In the genomic region with DNA sequence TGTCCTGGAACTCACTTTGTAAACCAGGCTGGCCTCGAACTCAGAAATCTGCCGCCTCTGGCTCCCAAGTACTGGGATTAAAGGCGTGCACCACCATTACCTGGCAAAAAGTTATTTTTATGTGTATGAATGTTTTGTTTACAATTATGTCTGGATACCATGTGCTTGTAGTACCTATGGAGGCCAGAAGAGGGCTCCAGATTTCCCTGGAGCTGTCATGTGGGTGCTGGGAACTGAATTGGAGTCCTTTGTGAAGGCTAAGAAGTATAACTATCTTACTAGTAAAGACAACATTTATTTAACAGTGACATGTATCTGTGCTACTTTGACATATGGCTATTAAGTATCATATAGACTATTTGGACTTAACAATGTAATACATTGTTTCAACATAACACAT, we compare ENCODE assay signal across 19 mouse cellular contexts. TPM values are rescaled to one million over a fixed set of nuclear protein-coding genes. Genes with fewer than 3 reads are reported as not detected.
DNase-seq lines count a peak whose midpoint lies in the region; ATAC-seq and TF ChIP-seq lines count a peak whose summit lies in the region.
"Had no signal": no experiment of that assay in that cellular context is flagged by ENCODE, and none has a peak within 500 bp of the region (broad histone marks: within the 10 kb centered on the region; RNA-seq: fewer than 3 reads in every experiment).

No protein-coding gene starts in this region.

- TF ChIP-seq EP300 in heart, adult 2 months (IDR thresholded peaks at IDR 0.05; ENCODE audit: insufficient read depth, low read depth, low read length) = no peak
- TF ChIP-seq EP300 in lung, postnatal 0 days (IDR thresholded peaks at IDR 0.05) = no peak

- TF ChIP-seq CTCF in heart, adult 2 months (IDR thresholded peaks at IDR 0.05) = peak; percentile 55
- peak; percentile 34 for TF ChIP-seq CTCF in lung, postnatal 0 days (IDR thresholded peaks at IDR 0.05)
- TF ChIP-seq CTCF in G1E (IDR thresholded peaks at IDR 0.05; ENCODE audit: low read depth, low read length) = 0 out of 2 replicates have a peak, but pooled peaks have one; percentile 5

- H3K27ac ChIP-seq in heart, adult 2 months = no peak overlapping the region
- no peak overlapping the region for H3K27ac ChIP-seq in lung, postnatal 0 days (ENCODE audit: low read length)
- no peak overlapping the region for H3K27ac ChIP-seq in neural tube, embryonic 15.5 days (replicated peaks)
- H3K27ac ChIP-seq: heart, embryonic 10.5 days; hindbrain, embryonic 15.5 days; limb, embryonic 15.5 days; lung, embryonic 15.5 days; neural tube, embryonic 13.5 days had no signal

- H3K36me3 ChIP-seq in heart, adult 2 months (ENCODE audit: control insufficient read depth, insufficient read depth, low read length) = no peaks in the 10 kb centered on the region
- no peaks in the 10 kb centered on the region for H3K36me3 ChIP-seq in lung, postnatal 0 days (ENCODE audit: insufficient read depth, low read length)
- peaks cover under 1% of the 10 kb centered on the region for H3K36me3 ChIP-seq in G1E (replicated peaks)
- H3K36me3 ChIP-seq in splenic B cell, adult 2 months (ENCODE audit: control insufficient read depth, insufficient read depth, low read length, poor library complexity, severe bottlenecking) = no peaks in the 10 kb centered on the region
- no peaks in the 10 kb centered on the region for H3K36me3 ChIP-seq in neural tube, embryonic 15.5 days
- H3K36me3 ChIP-seq: heart, embryonic 10.5 days; hindbrain, embryonic 15.5 days; limb, embryonic 15.5 days; lung, embryonic 15.5 days; neural tube, embryonic 13.5 days had no signal

- no peak for TF ChIP-seq POLR2A in heart, adult 2 months (IDR thresholded peaks at IDR 0.05; ENCODE audit: insufficient read depth, low read depth, low read length)

- no peaks in the 10 kb centered on the region for H3K9me3 ChIP-seq in lung, postnatal 0 days (ENCODE audit: low read length)
- 0 out of 2 replicates have a peak, but pooled peaks cover 5% of the 10 kb centered on the region for H3K9me3 ChIP-seq in G1E (replicated peaks)
- H3K9me3 ChIP-seq in neural tube, embryonic 15.5 days (replicated peaks) = no peaks in the 10 kb centered on the region
- H3K9me3 ChIP-seq: heart, embryonic 10.5 days; hindbrain, embryonic 15.5 days; limb, embryonic 15.5 days; lung, embryonic 15.5 days; neural tube, embryonic 13.5 days had no signal

- no peaks in the 10 kb centered on the region for H3K79me2 ChIP-seq in heart, adult 2 months (replicated peaks; ENCODE audit: control insufficient read depth, insufficient read depth, low read length)

- WGBS in heart, adult 2 months = 97% methylated on average over 3 of the region's 3 CpGs
- WGBS in lung, postnatal 0 days = 97% methylated on average over 3 of the region's 3 CpGs
- 96% methylated on average over 3 of the region's 3 CpGs for WGBS in neural tube, embryonic 15.5 days

- no peaks in the 10 kb centered on the region for H3K27me3 ChIP-seq in heart, adult 2 months (ENCODE audit: control insufficient read depth, insufficient read depth, low read length)
- no peaks in the 10 kb centered on the region for H3K27me3 ChIP-seq in lung, postnatal 0 days (replicated peaks; ENCODE audit: insufficient read depth, low read length)
- H3K27me3 ChIP-seq in G1E (ENCODE audit: insufficient read depth, low read length) = no peaks in the 10 kb centered on the region
- H3K27me3 ChIP-seq in splenic B cell, adult 2 months (ENCODE audit: control insufficient read depth, insufficient read depth, low read length, poor library complexity, severe bottlenecking) = no peaks in the 10 kb centered on the region
- H3K27me3 ChIP-seq in neural tube, embryonic 15.5 days (replicated peaks) = no peaks in the 10 kb centered on the region
- H3K27me3 ChIP-seq: hindbrain, embryonic 15.5 days; limb, embryonic 15.5 days; lung, embryonic 15.5 days; neural tube, embryonic 13.5 days had no signal

- no peak overlapping the region for H3K9ac ChIP-seq in heart, adult 2 months (ENCODE audit: low read depth, low read length)
- H3K9ac ChIP-seq in lung, postnatal 0 days (replicated peaks; ENCODE audit: low read depth) = no peak overlapping the region
- H3K9ac ChIP-seq in neural tube, embryonic 15.5 days (replicated peaks) = no peak overlapping the region
- H3K9ac ChIP-seq: hindbrain, embryonic 15.5 days; limb, embryonic 15.5 days; lung, embryonic 15.5 days; neural tube, embryonic 13.5 days had no signal

- no peak for DNase-seq in heart, adult 2 months
- no peak for DNase-seq in heart, adult 9 months (ENCODE audit: low spot score in 2 of 2)
- no peak for DNase-seq in lung, postnatal 0 days (ENCODE audit: low spot score)
- DNase-seq in lung, postnatal 4 days = no peak
- no peak for DNase-seq in G1E (ENCODE audit: low spot score)
- DNase-seq in splenic B cell, adult 2 months (ENCODE audit: low read depth, low spot score) = peak; percentile 40
- DNase-seq in cerebellum, postnatal 14 days = no peak
- DNase-seq: cerebellum, adult 9-11 months; gastrocnemius, postnatal 10 days; heart, postnatal 10 days; kidney, adult 18-20 months; kidney, postnatal 25 days; right cerebral cortex, postnatal 25 days had no signal

- no peak for ATAC-seq in lung, postnatal 0 days
- no peak for ATAC-seq in G1E (ENCODE audit: extremely low read depth, insufficient number of reproducible peaks, low FRiP score, poor library complexity, severe bottlenecking)
- ATAC-seq in neural tube, embryonic 15.5 days (ENCODE audit: low FRiP score) = no peak

- H3K4me2 ChIP-seq in lung, postnatal 0 days (replicated peaks; ENCODE audit: low read depth, low read length) = no peak overlapping the region
- no peak overlapping the region for H3K4me2 ChIP-seq in neural tube, embryonic 15.5 days
- H3K4me2 ChIP-seq: hindbrain, embryonic 15.5 days; limb, embryonic 15.5 days; lung, embryonic 15.5 days; neural tube, embryonic 13.5 days had no signal

- intact Hi-C loops in heart, adult 2 months (cut with DNase I) = no loop called here

- H3K4me3 ChIP-seq in heart, adult 2 months = no peak overlapping the region
- H3K4me3 ChIP-seq in lung, postnatal 0 days (ENCODE audit: low read depth, low read length) = no peak overlapping the region
- H3K4me3 ChIP-seq in G1E (ENCODE audit: low read depth, low read length) = no peak overlapping the region
- no peak overlapping the region for H3K4me3 ChIP-seq in neural tube, embryonic 15.5 days (replicated peaks)
- H3K4me3 ChIP-seq: heart, embryonic 10.5 days; hindbrain, embryonic 15.5 days; limb, embryonic 15.5 days; lung, embryonic 15.5 days; neural tube, embryonic 13.5 days had no signal

- 0 out of 2 replicates have a peak, but pooled peaks cover 1% of the 10 kb centered on the region for H3K4me1 ChIP-seq in heart, adult 2 months (ENCODE audit: control insufficient read depth, insufficient read depth, low read length)
- no peaks in the 10 kb centered on the region for H3K4me1 ChIP-seq in lung, postnatal 0 days (ENCODE audit: insufficient read depth, low read depth, low read length)
- peaks cover 10% of the 10 kb centered on the region for H3K4me1 ChIP-seq in G1E (ENCODE audit: insufficient read depth, low read depth, low read length)
- peaks cover 7% of the 10 kb centered on the region for H3K4me1 ChIP-seq in neural tube, embryonic 15.5 days
- H3K4me1 ChIP-seq: limb, embryonic 15.5 days had no signal

RNA-seq across cellular contexts. Expression of gene Msl2, which starts 4.1 kb away (rescaled TPM):
- 10 to 100 TPM; 33.5 to 35.9 TPM for total RNA-seq in heart, adult 2 months (2021)
- polyA plus RNA-seq in heart, adult 2 months (2012; rRNA removed) = 10.8 and 16.4 TPM in 2 replicates
- 5.0 and 5.8 TPM in 2 replicates for polyA plus RNA-seq in lung, postnatal 0 days (2015; fragmentation: Nextera tagmentation; extraction: Ambion mirVana)
- total RNA-seq in G1E (2014; fragmentation: Nextera tagmentation) = 111 and 126 TPM in 2 replicates
- total RNA-seq in G1E (2017) = 29.1 and 29.6 TPM in 2 replicates
- polyA plus RNA-seq in G1E (2012) = 21.7 and 24.9 TPM in 2 replicates
- 3.9 TPM in 2 replicates for polyA plus RNA-seq in neural tube, embryonic 15.5 days (2015; fragmentation: Nextera tagmentation; extraction: Ambion mirVana)

RNA-seq across cellular contexts. Expression of gene Pccb, which starts 35.1 kb away (rescaled TPM):
- total RNA-seq in heart, adult 2 months (2021) = 100 to 1,000 TPM in 1 of 2 experiments, 10 to 100 TPM in 1; 87.3 to 109 TPM
- 117 and 163 TPM in 2 replicates for polyA plus RNA-seq in heart, adult 2 months (2012; rRNA removed)
- 19.7 and 19.8 TPM in 2 replicates for polyA plus RNA-seq in lung, postnatal 0 days (2015; fragmentation: Nextera tagmentation; extraction: Ambion mirVana)
- total RNA-seq in G1E (2014; fragmentation: Nextera tagmentation) (11.2 and 15.5 TPM in 2 replicates), G1E (2017) (14.0 and 15.2 TPM in 2 replicates)
- 51.1 and 55.5 TPM in 2 replicates for polyA plus RNA-seq in G1E (2012)
- polyA plus RNA-seq in neural tube, embryonic 15.5 days (2015; fragmentation: Nextera tagmentation; extraction: Ambion mirVana) = 25.4 and 27.0 TPM in 2 replicates

Comparison
In these comparisons a context has a peak if more than half of its experiments do, and no peak if none do; other contexts are left out.
1. CTCF ChIP-seq: peak in every context shown above with its lines; median percentile 55 in heart, adult 2 months; 34 in lung, postnatal 0 days; 5 in G1E.